ENCODE assay signal across 30 mouse cellular contexts in the genomic region with DNA sequence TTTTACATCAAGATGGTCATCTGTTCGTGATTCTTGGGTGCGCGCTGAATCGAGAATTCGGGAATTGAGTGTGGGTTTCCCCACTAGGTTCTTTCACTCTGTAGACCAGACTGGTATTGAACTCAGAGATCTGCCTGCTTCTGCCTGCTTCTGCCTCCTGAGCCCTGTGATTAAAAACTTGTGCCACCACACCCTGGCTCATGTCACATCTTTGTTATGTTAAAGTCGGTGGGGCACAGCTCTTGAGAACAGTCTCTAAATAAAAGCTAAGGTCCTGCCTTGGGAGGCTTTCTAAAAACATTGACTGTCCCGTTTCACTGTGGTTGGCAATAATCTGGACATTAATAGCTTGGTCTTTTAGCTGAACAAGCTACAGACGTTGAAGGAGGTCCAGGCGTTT. TPM values are rescaled to one million over a fixed set of nuclear protein-coding genes. Genes with fewer than 3 reads are reported as not detected.
"Had no signal": no experiment of that assay in that cellular context is flagged by ENCODE, and none has a peak within 500 bp of the region (broad histone marks: within the 10 kb centered on the region; RNA-seq: fewer than 3 reads in every experiment).

No protein-coding gene starts in this region.

- H3K4me2 ChIP-seq: heart, embryonic 12.5 days; hindbrain, embryonic 12.5 days; hindbrain, embryonic 14.5 days; kidney, embryonic 15.5 days; limb, embryonic 13.5 days; limb, embryonic 15.5 days; liver, embryonic 12.5 days had no signal

- H3K4me3 ChIP-seq: gastrocnemius, adult 2 months; heart, embryonic 10.5 days; heart, embryonic 12.5 days; hindbrain, embryonic 10.5 days; hindbrain, embryonic 12.5 days; kidney, embryonic 15.5 days; limb, embryonic 13.5 days; limb, embryonic 15.5 days; liver, embryonic 12.5 days had no signal

- H3K27ac ChIP-seq: gastrocnemius, adult 2 months; heart, embryonic 10.5 days; hindbrain, embryonic 10.5 days; hindbrain, embryonic 12.5 days; hindbrain, embryonic 14.5 days; kidney, embryonic 15.5 days; kidney, postnatal 0 days; limb, embryonic 13.5 days; limb, embryonic 15.5 days; liver, embryonic 12.5 days; liver, embryonic 14.5 days had no signal

- ATAC-seq: hindbrain, embryonic 16.5 days; intestine, embryonic 16.5 days; liver, embryonic 12.5 days had no signal

- H3K9me3 ChIP-seq: heart, embryonic 10.5 days; heart, embryonic 12.5 days; hindbrain, embryonic 10.5 days; hindbrain, embryonic 12.5 days; kidney, embryonic 15.5 days; limb, embryonic 13.5 days; limb, embryonic 15.5 days; liver, embryonic 12.5 days had no signal

- H3K4me1 ChIP-seq: heart, embryonic 10.5 days; heart, embryonic 12.5 days; hindbrain, embryonic 10.5 days; hindbrain, embryonic 12.5 days; limb, embryonic 13.5 days; limb, embryonic 15.5 days; liver, embryonic 12.5 days had no signal

- H3K9ac ChIP-seq: heart, embryonic 12.5 days; hindbrain, embryonic 12.5 days; hindbrain, embryonic 14.5 days; kidney, embryonic 15.5 days; limb, embryonic 13.5 days; limb, embryonic 15.5 days; liver, embryonic 12.5 days; liver, embryonic 14.5 days had no signal

- H3K27me3 ChIP-seq: heart, embryonic 12.5 days; hindbrain, embryonic 12.5 days; kidney, embryonic 15.5 days; limb, embryonic 13.5 days; limb, embryonic 15.5 days; liver, embryonic 12.5 days had no signal

- H3K36me3 ChIP-seq: heart, embryonic 10.5 days; heart, embryonic 12.5 days; hindbrain, embryonic 10.5 days; hindbrain, embryonic 12.5 days; kidney, embryonic 15.5 days; limb, embryonic 13.5 days; limb, embryonic 15.5 days; liver, embryonic 12.5 days had no signal

- DNase-seq: gastrocnemius, adult 2 months; gastrocnemius, postnatal 10 days; gastrocnemius, postnatal 25 days; heart, adult 18-20 months; heart, postnatal 10 days; heart, postnatal 4 days; kidney, adult 11 months; kidney, adult 2 months; kidney, adult 9 months; kidney, postnatal 14 days; kidney, postnatal 36 days; layer of hippocampus, adult 9-11 months; layer of hippocampus, postnatal 36 days; left cerebral cortex, postnatal 4 days had no signal

RNA-seq across cellular contexts. Expression of gene Liph, which starts 12.3 kb away (rescaled TPM):
- total RNA-seq: gastrocnemius, adult 2 months; gastrocnemius, postnatal 25 days; granulocyte monocyte progenitor cell, adult 5-6 weeks; heart, adult 8-10 months; heart, postnatal 25 days had no signal
